Mouse (Mus musculus) left cerebral cortex, postnatal 25 days (tissue): ENCODE results near the gene Slc32a1. TPM values are rescaled to one million over a fixed set of nuclear protein-coding genes. Genes with fewer than 3 reads are reported as not detected.

Experiments used
- DNase-seq, 2 experiments: peaks; one replicate each; pipeline ENCODE4 v3.0.0; 2022; ENCODE audit warnings: low spot score in 2 of 2, mixed read lengths in 1 of 2
- intact Hi-C: fragments of 180-260 bp; cut with DNase I; formaldehyde crosslinking; loops from one replicate; pipeline ENCODE4 v1.15.1; 2025
- total RNA-seq, 2 experiments: library from RNA; stranded (reverse); gene quantifications; 2 replicates each; pipeline ENCODE4 v1.2.3; 2021

Gene Slc32a1
- total RNA-seq, 2 experiments from 2014 or later, result 81.8 to 112 TPM

DNA sequence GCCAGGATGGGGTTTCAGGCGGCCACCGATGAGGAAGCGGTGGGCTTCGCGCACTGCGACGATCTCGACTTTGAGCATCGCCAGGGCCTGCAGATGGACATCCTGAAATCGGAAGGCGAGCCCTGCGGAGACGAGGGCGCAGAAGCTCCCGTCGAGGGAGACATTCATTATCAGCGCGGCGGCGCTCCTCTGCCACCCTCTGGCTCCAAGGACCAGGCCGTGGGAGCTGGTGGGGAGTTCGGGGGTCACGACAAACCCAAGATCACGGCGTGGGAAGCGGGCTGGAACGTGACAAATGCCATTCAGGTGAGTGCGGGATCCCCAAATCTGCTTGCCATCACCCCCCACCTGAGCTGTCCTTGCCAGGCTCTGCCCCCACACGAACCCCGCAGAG lies 756 bp downstream of the Slc32a1 start:
- intact Hi-C loops, result loop anchor here (5.0 to 10.0 kb wide), 2 partner anchors 64 to 1753 kb away; partner anchors contain the start of gene Mafb

DNA sequence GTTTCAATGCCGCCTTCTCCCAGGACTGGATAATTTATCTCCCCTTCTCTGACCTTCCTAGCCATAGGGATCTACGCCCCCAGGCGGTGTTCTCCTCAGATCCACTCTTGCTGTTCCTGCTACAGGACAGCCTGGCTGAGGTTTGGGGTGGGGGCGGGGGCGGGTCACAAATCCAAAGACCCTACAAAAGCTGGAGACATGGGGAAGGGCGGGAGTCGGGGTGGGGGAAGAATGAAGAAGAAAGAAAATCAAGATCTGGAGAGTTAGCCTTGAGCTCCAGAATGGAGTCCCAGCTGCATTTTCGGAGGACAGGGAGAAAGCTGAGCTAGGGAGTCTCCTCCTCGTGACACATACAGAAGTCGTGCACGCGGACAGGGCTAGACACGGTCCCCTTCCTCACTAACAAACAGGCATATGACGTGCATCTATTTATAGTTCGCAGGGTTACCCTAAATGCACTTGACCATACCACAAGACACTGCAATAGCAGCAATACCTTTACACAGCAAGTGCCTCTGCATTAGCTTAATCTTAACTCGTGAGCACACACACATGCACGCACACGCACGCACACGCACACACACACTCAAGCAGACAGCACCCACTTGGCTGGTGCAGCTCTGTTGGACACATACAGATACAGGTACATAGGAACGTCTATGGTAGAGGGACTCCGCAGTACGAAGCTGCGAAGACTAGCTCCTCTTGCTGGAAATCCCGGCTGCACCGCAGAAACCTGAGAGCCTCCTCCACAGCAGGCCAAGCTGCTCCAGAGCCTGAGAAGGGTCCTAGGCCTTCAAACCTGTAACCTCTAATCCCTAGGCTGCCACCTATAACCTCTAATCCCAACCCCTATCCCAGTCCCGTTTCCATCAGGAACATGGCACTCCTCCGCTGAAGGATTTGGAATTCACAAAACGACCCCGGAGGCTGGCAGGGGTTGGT lies 1.4 kb downstream of the Slc32a1 start:
- no peak for DNase-seq
- intact Hi-C loops, result loop anchor here (5.0 to 10.0 kb wide), 2 partner anchors 65 to 1753 kb away; partner anchors contain the start of gene Mafb

More for the DNA sequence above, 756 bp downstream of the Slc32a1 start:
- no peak for DNase-seq

DNA sequence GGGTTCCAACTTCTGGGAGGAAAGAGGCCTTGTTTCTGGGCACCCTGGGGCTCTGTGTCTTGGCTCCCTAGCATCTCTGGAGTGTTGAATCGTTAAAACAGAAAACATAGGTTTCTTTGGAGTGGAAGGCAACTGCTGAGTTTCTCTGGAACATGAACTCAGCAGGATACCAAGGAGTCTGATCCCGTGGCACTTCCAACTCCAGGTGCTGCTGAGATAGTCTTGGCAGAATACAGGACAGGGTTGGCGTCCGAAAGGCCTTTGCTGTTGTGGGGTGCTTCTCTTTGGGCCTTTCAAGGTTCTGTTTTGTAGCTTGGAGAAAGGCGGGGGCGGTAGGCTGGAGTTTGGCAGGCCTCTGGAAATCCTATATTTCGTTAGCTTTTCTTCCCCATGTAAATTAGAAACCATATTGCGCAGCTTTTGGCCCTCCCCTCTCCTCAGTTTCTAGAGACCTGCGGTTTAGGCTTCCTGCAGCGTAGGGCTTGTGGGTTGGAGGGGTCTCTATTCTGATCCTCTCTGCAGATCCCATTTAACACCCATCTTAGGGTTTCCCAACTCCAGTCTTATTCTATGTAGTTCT lies 2.2 kb downstream of the Slc32a1 start:
- intact Hi-C loops, result loop anchor here (5.0 to 10.0 kb wide), 2 partner anchors 65 to 1752 kb away; partner anchors contain the start of gene Mafb
- peak in 1 of 2 experiments; percentile 43 for DNase-seq

- intact Hi-C loops, result loop anchor here (5.0 to 10.0 kb wide), 2 partner anchors 66 to 1751 kb away; partner anchors contain the start of gene Mafb
- peak; percentile 56 to 70 for DNase-seq
These were observed 3.2 kb downstream of the Slc32a1 start for GRCm38 (mm10) chr2:158613541-158614417.

- no peak for DNase-seq
These were observed 3.9 kb downstream of the Slc32a1 start for GRCm38 (mm10) chr2:158614418-158614955.

GRCm38 (mm10) chr2:158615161-158615680 lies 4.7 kb downstream of the Slc32a1 start:
- DNase-seq, result no peak
- intact Hi-C loops, result loop anchor here (10.0 kb wide), 1 partner anchor 1750 kb away; the partner anchor contains the start of gene Mafb

More at GRCm38 (mm10) chr2:158614418-158614955, 3.9 kb downstream of the Slc32a1 start:
- intact Hi-C loops, result loop anchor here (5.0 to 10.0 kb wide), 2 partner anchors 67 to 1750 kb away; partner anchors contain the start of gene Mafb

- DNase-seq, result no peak
- intact Hi-C loops, result loop anchor here (10.0 kb wide), 1 partner anchor 1749 kb away; the partner anchor contains the start of gene Mafb
These were observed 5.1 kb downstream of the Slc32a1 start for GRCm38 (mm10) chr2:158615702-158616101.

DNA sequence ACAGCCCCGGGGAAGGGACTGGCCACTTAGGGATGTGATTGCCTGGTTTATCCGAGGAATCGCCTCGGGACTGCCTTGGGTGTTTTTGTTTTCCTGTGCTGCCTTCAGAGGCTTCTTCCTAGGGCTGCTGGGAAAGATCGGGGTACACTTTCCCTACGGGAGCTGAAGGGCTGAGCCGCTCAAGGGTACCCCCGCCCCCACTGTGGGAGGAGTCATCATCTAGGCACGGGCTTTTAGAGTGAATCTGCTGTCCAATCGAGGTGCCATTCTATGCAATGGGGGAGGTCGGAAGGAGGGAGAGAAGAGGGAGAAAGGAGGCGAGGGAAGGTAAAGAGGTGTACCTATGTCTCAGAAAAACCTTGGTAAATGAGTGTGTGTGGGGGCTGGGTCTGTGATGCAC lies 5.7 kb downstream of the Slc32a1 start:
- intact Hi-C loops, result loop anchor here (10.0 kb wide), 1 partner anchor 1749 kb away; the partner anchor contains the start of gene Mafb
- DNase-seq, result peak in 1 of 2 experiments; percentile 29

GRCm38 (mm10) chr2:158616790-158617189 lies 6.2 kb downstream of the Slc32a1 start:
- DNase-seq, result no peak
- intact Hi-C loops, result loop anchor here (10.0 kb wide), 1 partner anchor 1748 kb away; the partner anchor contains the start of gene Mafb

DNA sequence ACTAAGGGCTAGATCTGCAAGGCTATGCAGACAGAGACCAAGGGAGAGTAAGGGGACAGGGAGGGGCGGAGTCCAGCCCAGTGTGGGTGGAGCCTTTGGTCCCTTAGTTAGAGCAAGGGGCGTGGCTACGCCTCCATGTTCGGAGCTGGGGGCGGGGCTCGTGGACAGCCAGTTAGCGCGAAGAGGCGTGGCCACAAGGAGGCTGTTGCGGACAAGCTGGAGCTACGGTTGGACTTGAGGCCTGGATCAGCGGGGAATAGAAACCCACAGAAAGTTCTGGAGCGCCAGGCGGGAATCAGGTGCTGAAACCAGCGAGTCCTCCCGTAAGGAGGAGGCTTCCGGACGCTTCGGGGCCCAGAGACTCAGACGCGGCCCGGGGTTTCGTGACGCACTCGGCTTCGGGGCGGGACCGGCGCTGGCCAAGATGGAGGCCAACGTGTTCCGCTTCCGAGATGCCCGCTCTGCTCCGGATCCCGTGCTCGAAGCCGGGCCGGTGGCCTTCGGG lies 14.2 kb downstream of the Slc32a1 start, which contains the start of gene Actr5:
Actr5 (plus strand) TSS at position 171 of the 505 bp plus-strand sequence.
- intact Hi-C loops, result loop anchor here (2.0 kb wide), 1 partner anchor 68 kb away; no protein-coding TSS in a partner anchor
- peak; percentile 91 to 92 for DNase-seq

DNA sequence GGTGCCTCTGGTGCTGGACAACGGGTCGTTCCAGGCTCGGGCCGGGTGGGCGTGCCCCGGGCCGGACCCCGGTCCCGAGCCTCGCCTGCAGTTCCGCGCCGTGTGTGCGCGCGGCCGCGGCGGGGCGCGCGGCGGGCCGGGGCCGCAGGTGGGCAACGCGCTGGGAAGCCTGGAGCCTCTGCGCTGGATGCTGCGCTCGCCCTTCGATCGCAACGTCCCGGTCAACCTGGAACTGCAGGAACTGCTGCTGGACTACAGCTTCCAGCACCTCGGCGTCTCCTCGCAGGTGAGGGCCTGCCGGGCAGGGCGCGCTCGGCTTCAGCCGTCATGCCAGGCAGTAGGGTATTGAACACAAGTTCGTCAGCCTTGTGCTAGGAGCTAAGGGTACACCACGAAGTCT lies 14.7 kb downstream of the Slc32a1 start:
- no peak for DNase-seq
- intact Hi-C loops, result loop anchor here (2.0 kb wide), 1 partner anchor 68 kb away; no protein-coding TSS in a partner anchor

DNA sequence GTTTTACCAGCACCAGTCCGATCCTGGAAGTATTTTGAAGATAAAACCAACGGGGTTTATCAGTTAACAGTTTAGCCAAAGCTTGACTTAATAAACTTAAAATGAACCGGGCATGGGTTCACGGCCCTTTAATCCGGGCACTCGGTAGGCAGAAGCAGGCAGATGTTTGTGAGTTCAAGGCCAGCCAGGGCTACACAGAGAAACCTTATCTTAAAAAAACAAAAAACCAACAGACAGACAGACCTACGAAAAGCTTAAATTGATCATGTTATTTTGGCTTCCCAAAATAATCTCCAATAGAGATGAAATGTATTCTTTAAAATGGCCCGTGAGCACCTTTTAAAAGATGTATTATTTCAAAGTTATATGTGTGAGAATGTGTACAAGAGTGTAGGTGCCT lies 15.1 kb downstream of the Slc32a1 start:
- DNase-seq, result no peak
- intact Hi-C loops, result loop anchor here (2.0 kb wide), 2 partner anchors 69 to 79 kb away; no protein-coding TSS in a partner anchor

DNA sequence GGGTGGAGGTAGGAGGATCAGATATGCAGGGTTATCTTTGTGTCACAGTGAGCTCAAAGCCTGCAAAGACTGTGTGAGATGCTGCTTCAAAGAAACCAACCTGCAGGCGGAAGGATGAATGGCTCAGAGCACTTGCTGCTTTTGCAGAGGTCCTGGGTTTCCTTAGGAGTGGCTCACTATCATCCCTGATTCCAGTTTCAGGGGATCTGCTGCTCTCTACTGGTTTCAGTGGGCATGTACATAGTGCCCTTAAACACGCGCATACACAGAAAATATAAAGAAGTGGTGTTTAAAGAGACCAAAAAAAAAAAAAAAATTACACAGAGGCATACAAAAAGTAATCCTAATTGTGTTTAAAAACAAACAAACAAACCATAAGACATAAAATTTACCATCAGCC lies 18.3 kb downstream of the Slc32a1 start:
- DNase-seq, result no peak
- intact Hi-C loops, result no loop called here

GRCm38 (mm10) chr2:158629414-158629813 lies 18.8 kb downstream of the Slc32a1 start:
- intact Hi-C loops, result no loop called here
- peak in 1 of 2 experiments; percentile 40 for DNase-seq

DNA sequence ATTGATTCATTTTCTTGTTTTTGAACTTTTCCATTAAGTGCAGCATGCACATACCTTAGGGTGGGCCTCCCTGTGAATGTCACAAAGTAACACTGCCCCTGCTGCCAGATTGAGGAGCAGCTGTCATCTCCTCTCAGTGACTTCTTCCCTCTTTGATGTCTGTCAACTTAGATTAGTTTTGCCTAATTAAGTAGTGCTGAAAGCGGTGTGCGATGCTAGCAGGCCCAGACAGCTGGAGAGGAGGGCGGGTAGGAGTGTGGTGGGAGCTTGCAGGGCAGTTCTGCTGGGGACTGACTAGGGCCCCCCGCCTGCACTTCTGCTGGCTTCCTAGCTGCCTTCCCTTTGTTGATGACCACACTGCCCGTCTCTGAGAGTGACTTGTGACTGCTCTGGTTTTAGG lies 21.3 kb downstream of the Slc32a1 start:
- DNase-seq, result no peak
- intact Hi-C loops, result no loop called here

GRCm38 (mm10) chr2:158641869-158642268 lies 31.3 kb downstream of the Slc32a1 start:
- intact Hi-C loops, result loop anchor here (2.0 to 5.0 kb wide), 2 partner anchors 95 to 265 kb away; partner anchors contain the start of gene Snhg11
- peak; percentile 73 to 83 for DNase-seq

GRCm38 (mm10) chr2:158642587-158642986 lies 32.0 kb downstream of the Slc32a1 start:
- intact Hi-C loops, result loop anchor here (2.0 to 5.0 kb wide), 2 partner anchors 96 to 265 kb away; partner anchors contain the start of gene Snhg11
- peak in 1 of 2 experiments; percentile 79 for DNase-seq

DNA sequence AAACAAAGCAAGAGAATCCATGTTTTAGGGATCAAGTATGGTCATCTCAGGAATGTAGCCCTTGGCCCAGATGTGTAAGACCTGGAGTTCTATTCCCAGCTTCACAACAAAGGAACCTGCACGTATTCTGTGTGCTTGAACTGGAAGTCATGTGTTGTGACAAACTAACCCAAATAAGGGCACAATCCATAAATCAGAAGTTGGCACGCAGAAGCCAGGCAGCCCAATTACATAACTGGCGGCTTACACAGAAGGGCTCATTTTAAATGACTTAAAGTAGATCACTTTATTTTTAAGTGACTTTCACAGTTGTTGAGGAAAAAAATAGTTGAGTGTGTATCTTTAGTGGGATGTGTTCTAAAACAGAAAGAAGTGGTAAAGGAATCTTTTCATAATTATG lies 33.2 kb downstream of the Slc32a1 start:
- peak; percentile 40 to 86 for DNase-seq
- intact Hi-C loops, result loop anchor here (2.0 to 5.0 kb wide), 2 partner anchors 97 to 266 kb away; partner anchors contain the start of gene Snhg11
